Mouse (Mus musculus): Measurements from ENCODE around the gene Spon1.

- TF ChIP-seq EP300 (IDR thresholded peaks at IDR 0.05; ENCODE audit: insufficient read depth, low read depth, low read length) (no peak), POLR2A (IDR thresholded peaks at IDR 0.05; ENCODE audit: insufficient read depth, low read length) (no peak), CTCF (IDR thresholded peaks at IDR 0.05; ENCODE audit: low read depth, low read length) (no peak)
Measured at GRCm38 (mm10) chr7:114068956-114069533, 303.2 kb downstream of the Spon1 start.

Measured in ES-Bruce4 (cell line).